Mouse (Mus musculus) liver, embryonic 14.5 days (tissue): ENCODE data around the gene Dpep3. TPM values are rescaled to one million over a fixed set of nuclear protein-coding genes. Genes with fewer than 3 reads are reported as not detected.
A peak's percentile ranks its signal among the peaks of the same experiment; 100 is the strongest.

ENCODE experiments used
- ATAC-seq: fragments of 200-750 bp; cut with Nextera tagmentation; 2 replicates; pipeline ENCODE4 v1.8.0; 2017; ENCODE audit warnings: moderate number of reproducible peaks, mild to moderate bottlenecking, moderate library complexity; ENCODE audit not compliant: insufficient read depth
- DNase-seq, 3 experiments: peaks; one replicate each; pipeline ENCODE4 v3.0.0-alpha.2; 2012 to 2013; ENCODE audit warnings: low read depth in 3 of 3, low spot score in 3 of 3
- H3K27ac ChIP-seq: fragments of 300-500 bp; sonication (generic); 2 replicates; pipeline ENCODE4 v1.5.1; 2014; ENCODE audit warnings: moderate library complexity, mild to moderate bottlenecking, control low read depth, inconsistent platforms
- H3K27me3 ChIP-seq: fragments of 300-500 bp; sonication (generic); 2 replicates; pipeline ENCODE4 v1.6.1; 2014; ENCODE audit warnings: mild to moderate bottlenecking, low read length, moderate library complexity; ENCODE audit not compliant: control insufficient read depth, insufficient read depth
- H3K36me3 ChIP-seq: fragments of 300-500 bp; sonication (generic); replicated peaks from 2 replicates; pipeline ENCODE4 v1.6.1; 2014; ENCODE audit warnings: low read depth; ENCODE audit not compliant: control insufficient read depth, insufficient read depth
- H3K4me1 ChIP-seq, 2 experiments: fragments of 200-500 bp in 1 of 2; fragments of 300-500 bp in 1 of 2; sonication (generic) in 1 of 2; replicated peaks; 2 replicates each; pipeline ENCODE4 v1.6.1; 2012 to 2014; ENCODE audit warnings: antibody characterized with exemption in 1 of 2, inconsistent platforms in 1 of 2, low read length in 1 of 2; ENCODE audit not compliant: control insufficient read depth in 2 of 2, insufficient read depth in 2 of 2
- H3K4me2 ChIP-seq: fragments of 300-500 bp; sonication (generic); 2 replicates; pipeline ENCODE4 v1.6.1; 2014; ENCODE audit warnings: low read depth, mild to moderate bottlenecking, control low read depth, moderate library complexity
- H3K4me3 ChIP-seq, 2 experiments: fragments of 200-500 bp in 1 of 2; fragments of 300-500 bp in 1 of 2; sonication (generic) in 1 of 2; 2 replicates each; pipeline ENCODE4 v1.5.1; 2012 to 2014; ENCODE audit warnings: low read depth in 2 of 2, low read length in 2 of 2, mild to moderate bottlenecking in 2 of 2, control low read depth in 1 of 2, inconsistent platforms in 1 of 2, moderate library complexity in 1 of 2; ENCODE audit not compliant: insufficient read depth in 1 of 2
- H3K9ac ChIP-seq: fragments of 300-500 bp; sonication (generic); replicated peaks from 2 replicates; pipeline ENCODE4 v1.6.1; 2014; ENCODE audit warnings: mild to moderate bottlenecking, control low read depth, moderate library complexity
- H3K9me3 ChIP-seq: fragments of 300-500 bp; sonication (generic); 2 replicates; pipeline ENCODE4 v1.6.1; 2016; ENCODE audit warnings: low read length, mixed read lengths; ENCODE audit not compliant: control insufficient read depth
- CTCF ChIP-seq: IDR thresholded peaks from 2 replicates; pipeline ENCODE4 v1.5.1; 2016; ENCODE audit warnings: antibody characterized with exemption, low read depth, control low read depth
- EP300 ChIP-seq: IDR thresholded peaks from 2 replicates; pipeline ENCODE4 v1.6.1; 2016; ENCODE audit warnings: antibody characterized with exemption, low read depth
- WGBS: fragments of 180-500 bp; shearing (Covaris S2); extraction: QIAGEN DNeasy Blood & Tissue Kit; methylation state at CpG from one replicate; pipeline ENCODE4 v1.1.7; 2014; ENCODE audit not compliant: insufficient replicate concordance; 5-methylcytosine and 5-hydroxymethylcytosine counted together
- polyA plus RNA-seq, 2 experiments: library from polyadenylated mRNA; depleted of rRNA in 1 of 2; stranded (reverse) in 1 of 2; unstranded in 1 of 2; fragments of >200 nt; fragmentation: Nextera tagmentation in 1 of 2; extraction: Ambion mirVana in 1 of 2; gene quantifications; 2 replicates each; pipeline versions ENCODE4 v1.2.1 to v1.2.3; 2012 to 2014

The Dpep3 gene
- polyA plus RNA-seq, 2 experiments: not detected

- H3K9me3 ChIP-seq: no peaks in the 10 kb centered on the region
- DNase-seq (no peak), ATAC-seq (no peak)
- H3K36me3 ChIP-seq: peaks cover 12% of the 10 kb centered on the region
- no peak for TF ChIP-seq EP300
- TF ChIP-seq CTCF: no peak
- no peak overlapping the region for H3K9ac ChIP-seq
- peaks cover 0 to 8% of the 10 kb centered on the region in 2 experiments; a peak in 3 of 4 replicates for H3K4me1 ChIP-seq
- H3K4me3 ChIP-seq: no peak overlapping the region
- no peaks in the 10 kb centered on the region for H3K27me3 ChIP-seq
- H3K4me2 ChIP-seq: no peak overlapping the region
- no peak overlapping the region for H3K27ac ChIP-seq
- 86% methylated on average over 4 of the region's 4 CpGs for WGBS
These were observed 22.7 kb downstream of the Dpep3 start for GRCm38 (mm10) chr8:105956556-105956955.

GRCm38 (mm10) chr8:105951057-105951659 lies 28.1 kb downstream of the Dpep3 start:
- Histone ChIP-seq H3K27me3 (no peaks in the 10 kb centered on the region), H3K4me2 (no peak overlapping the region), H3K9ac (no peak overlapping the region), H3K4me3 (no peak overlapping the region), H3K4me1 (no peaks in the 10 kb centered on the region), H3K9me3 (no peaks in the 10 kb centered on the region), H3K36me3 (peaks cover 17% of the 10 kb centered on the region), H3K27ac (no peak overlapping the region)
- no peak for DNase-seq
- ATAC-seq: no peak
- TF ChIP-seq EP300 (no peak), CTCF (no peak)
- 65% methylated on average over 7 of the region's 7 CpGs for WGBS

- ATAC-seq: no peak
- no peaks in the 10 kb centered on the region for H3K9me3 ChIP-seq
- H3K4me3 ChIP-seq: no peak overlapping the region
- DNase-seq: no peak
- 80% methylated on average over 10 of the region's 10 CpGs for WGBS
- no peaks in the 10 kb centered on the region for H3K27me3 ChIP-seq
- TF ChIP-seq CTCF (no peak), EP300 (no peak)
- H3K9ac ChIP-seq: no peak overlapping the region
- peaks cover 18% of the 10 kb centered on the region for H3K36me3 ChIP-seq
- H3K4me2 ChIP-seq: no peak overlapping the region
- H3K4me1 ChIP-seq: no peaks in the 10 kb centered on the region
- no peak overlapping the region for H3K27ac ChIP-seq
These were observed 29.9 kb downstream of the Dpep3 start for GRCm38 (mm10) chr8:105949350-105949749.

GRCm38 (mm10) chr8:105943321-105943739 lies 35.9 kb downstream of the Dpep3 start, which contains the start of gene Lcat:
Gene Lcat, minus strand, starts transcription at chr8:105943382.
- TF ChIP-seq EP300 (no peak), CTCF (no peak)
- peak within 1 kb of the TSS; percentile 48 for H3K4me2 ChIP-seq
- H3K36me3 ChIP-seq: peaks cover 20% of the 10 kb centered on the region; the same call in 1 of the 2 replicates
- H3K27me3 ChIP-seq: no peaks in the 10 kb centered on the region
- peak within 1 kb of the TSS; percentile 41 to 52 for H3K4me3 ChIP-seq
- H3K27ac ChIP-seq: no peak within 1 kb of the TSS
- DNase-seq (no peak), ATAC-seq (peak; percentile 62)
- WGBS: 59% methylated on average over 8 of the region's 8 CpGs
- peaks cover 2 to 4% of the 10 kb centered on the region in 2 experiments; a peak in 3 of 4 replicates for H3K4me1 ChIP-seq
- H3K9ac ChIP-seq: no peak within 1 kb of the TSS
- no peaks in the 10 kb centered on the region for H3K9me3 ChIP-seq

GRCm38 (mm10) chr8:105942542-105942941 lies 36.7 kb downstream of the Dpep3 start:
- Histone ChIP-seq H3K27ac (no peak overlapping the region), H3K9ac (no peak overlapping the region), H3K9me3 (no peaks in the 10 kb centered on the region), H3K27me3 (no peaks in the 10 kb centered on the region), H3K4me1 (peaks cover 5 to 7% of the 10 kb centered on the region in 2 experiments), H3K4me3 (peak overlapping the region; percentile 41 to 52), H3K36me3 (peaks cover 17% of the 10 kb centered on the region; the same call in 1 of the 2 replicates), H3K4me2 (peak overlapping the region; percentile 48)
- peak; percentile 34; the same call in 1 of the 2 replicates for ATAC-seq
- 92% methylated on average over 5 of the region's 5 CpGs for WGBS
- TF ChIP-seq EP300 (no peak), CTCF (no peak)
- DNase-seq: no peak
